Comparison of ENCODE assay signal across 18 mouse cellular contexts in genomic region chr3:95938217-95938616, GRCm38 (mm10). TPM values are rescaled to one million over a fixed set of nuclear protein-coding genes. Genes with fewer than 3 reads are reported as not detected.
DNase-seq lines count a peak whose midpoint lies in the region; ATAC-seq lines count a peak whose summit lies in the region.
"Had no signal": no experiment of that assay in that cellular context is flagged by ENCODE, and none has a peak within 500 bp of the region (broad histone marks: within the 10 kb centered on the region; RNA-seq: fewer than 3 reads in every experiment).

No protein-coding gene starts in this region.

- peak; percentile 94 for DNase-seq in 416B (ENCODE audit: low read depth)
- peak; percentile 50 for DNase-seq in adrenal gland, adult 8-10 months
- peak; percentile 37 for DNase-seq in adrenal gland, postnatal 25 days
- DNase-seq in layer of hippocampus, postnatal 14 days (ENCODE audit: low spot score in 2 of 2), result no peak
- no peak for DNase-seq in kidney, adult 18-20 months
- DNase-seq: cerebellum, adult 11-12 months; cerebellum, adult 8-10 months; cerebellum, postnatal 36 days; gastrocnemius, postnatal 25 days; heart, adult 2 months; heart, postnatal 14 days; kidney, adult 11 months; kidney, adult 9 months had no signal

- ATAC-seq in hematopoietic stem cell, adult 5-6 weeks (replicated peaks in 1 of 2; ENCODE audit: insufficient read depth in 1 of 2, low FRiP score in 2 of 2, low TSS enrichment in 1 of 2, low read depth in 1 of 2, poor library complexity in 2 of 2, severe bottlenecking in 2 of 2), result peak; percentile 38 to 54
- ATAC-seq: activated CD4-positive, CD25-positive, alpha-beta regulatory T cell, adult 4 months; forebrain, embryonic 15.5 days; hindbrain, embryonic 16.5 days; intestine, embryonic 15.5 days had no signal

RNA-seq across cellular contexts. Expression of gene Anp32e, which starts 9.2 kb away (rescaled TPM):
- total RNA-seq in adrenal gland, adult 8-10 months (2022), result 10 to 100 TPM; 83.8 to 94.0 (median 88.4) TPM
- total RNA-seq in adrenal gland, postnatal 25 days (2021), result 77.8 and 94.0 TPM in 2 replicates
- total RNA-seq in hematopoietic stem cell, adult 5-6 weeks (2017), result 228 and 484 TPM in 2 replicates
- total RNA-seq in layer of hippocampus, postnatal 14 days (2021), result 100 to 1,000 TPM; 101 TPM

RNA-seq across cellular contexts. Expression of gene Car14, which starts 33.7 kb away (rescaled TPM):
- 1 to 10 TPM in 1 of 4 experiments, under 1 TPM in 2, not detected in 1; 0.22 to 2.4 (median 0.55) TPM for total RNA-seq in adrenal gland, adult 8-10 months (2022)
- total RNA-seq in adrenal gland, postnatal 25 days (2021), result 2.7 and 5.7 TPM in 2 replicates
- total RNA-seq in hematopoietic stem cell, adult 5-6 weeks (2017), result not detected in 2 replicates
- 10 to 100 TPM in 1 of 2 experiments, 1 to 10 TPM in 1; 6.8 to 11.9 TPM for total RNA-seq in layer of hippocampus, postnatal 14 days (2021)

RNA-seq across cellular contexts. Expression of gene Aph1a, which starts 44.4 kb away (rescaled TPM):
- total RNA-seq in adrenal gland, adult 8-10 months (2022), result 100 to 1,000 TPM; 114 to 155 (median 121) TPM
- total RNA-seq in adrenal gland, postnatal 25 days (2021), result 93.3 and 145 TPM in 2 replicates
- 22.3 and 28.0 TPM in 2 replicates for total RNA-seq in hematopoietic stem cell, adult 5-6 weeks (2017)
- 10 to 100 TPM; 76.1 to 83.5 TPM for total RNA-seq in layer of hippocampus, postnatal 14 days (2021)

RNA-seq across cellular contexts. Expression of gene BC028528, which starts 46.4 kb away (rescaled TPM):
- total RNA-seq in adrenal gland, adult 8-10 months (2022), result 10 to 100 TPM in 1 of 4 experiments, 1 to 10 TPM in 3; 8.0 to 10.5 (median 8.8) TPM
- total RNA-seq in adrenal gland, postnatal 25 days (2021), result 9.3 and 10.3 TPM in 2 replicates
- 103 and 119 TPM in 2 replicates for total RNA-seq in hematopoietic stem cell, adult 5-6 weeks (2017)
- total RNA-seq in layer of hippocampus, postnatal 14 days (2021), result 1 to 10 TPM; 6.4 to 9.6 TPM

RNA-seq across cellular contexts. Expression of gene Ciart, which starts 56.2 kb away (rescaled TPM):
- 10 to 100 TPM in 1 of 4 experiments, 1 to 10 TPM in 3; 3.6 to 12.3 (median 5.9) TPM for total RNA-seq in adrenal gland, adult 8-10 months (2022)
- total RNA-seq in adrenal gland, postnatal 25 days (2021), result 7.9 and 8.3 TPM in 2 replicates
- total RNA-seq in hematopoietic stem cell, adult 5-6 weeks (2017), result 9.3 and 15.3 TPM in 2 replicates
- 10 to 100 TPM; 10.1 to 10.9 TPM for total RNA-seq in layer of hippocampus, postnatal 14 days (2021)

Comparison
In these comparisons a context has a peak if more than half of its experiments do, and no peak if none do; other contexts are left out.
1. DNase-seq: peak in 416B (single experiment), adrenal gland, adult 8-10 months (single experiment) and adrenal gland, postnatal 25 days (single experiment); none in layer of hippocampus, postnatal 14 days (0 of 2) and kidney, adult 18-20 months (single experiment).